Mouse (Mus musculus): ENCODE data around the gene Arid5b. TPM values are rescaled to one million over a fixed set of nuclear protein-coding genes. Genes with fewer than 3 reads are reported as not detected.

The Arid5b gene
- total RNA-seq, 2 experiments from 2014 or later = 14.5 to 28.5 TPM

DNA sequence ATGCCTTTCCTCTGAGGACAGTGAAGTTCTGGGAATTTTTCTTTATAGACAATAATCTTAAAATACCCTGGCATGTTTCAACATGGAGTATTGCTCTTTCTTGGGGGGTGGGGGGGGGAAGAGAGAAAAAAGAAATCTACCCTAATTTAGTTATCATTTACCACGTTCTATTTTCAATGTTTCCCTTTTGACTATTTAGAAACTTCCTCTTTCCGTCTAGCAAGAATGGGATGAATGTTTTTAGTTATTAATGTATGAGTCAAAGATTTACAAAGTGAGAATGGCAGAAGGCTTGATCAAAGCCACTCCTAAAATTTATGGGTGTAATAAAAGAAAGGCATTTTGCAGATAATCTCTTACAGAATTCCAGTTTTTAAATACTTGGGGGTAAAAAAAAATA lies 137.7 kb downstream of the Arid5b start:
- ATAC-seq (ENCODE audit: poor library complexity, severe bottlenecking) = no peak

DNA sequence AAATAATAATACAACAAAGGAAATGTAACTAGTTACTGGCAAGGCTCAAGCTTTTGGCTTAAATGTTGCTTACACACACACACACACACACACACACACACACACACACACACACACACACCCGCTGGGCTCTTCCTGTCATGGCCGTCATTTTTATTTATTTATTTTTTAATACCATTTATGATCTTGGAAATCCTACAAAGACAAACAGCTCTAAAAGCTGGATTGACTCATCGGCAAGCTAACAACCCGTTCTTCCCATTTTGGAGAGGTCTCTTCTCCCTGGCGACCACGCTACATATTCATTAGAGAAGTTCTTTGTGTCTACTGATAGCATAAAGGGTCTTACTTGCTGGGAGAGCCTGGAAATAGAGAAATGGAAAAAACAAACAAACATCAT lies 138.2 kb downstream of the Arid5b start:
- ATAC-seq (ENCODE audit: poor library complexity, severe bottlenecking) = no peak

DNA sequence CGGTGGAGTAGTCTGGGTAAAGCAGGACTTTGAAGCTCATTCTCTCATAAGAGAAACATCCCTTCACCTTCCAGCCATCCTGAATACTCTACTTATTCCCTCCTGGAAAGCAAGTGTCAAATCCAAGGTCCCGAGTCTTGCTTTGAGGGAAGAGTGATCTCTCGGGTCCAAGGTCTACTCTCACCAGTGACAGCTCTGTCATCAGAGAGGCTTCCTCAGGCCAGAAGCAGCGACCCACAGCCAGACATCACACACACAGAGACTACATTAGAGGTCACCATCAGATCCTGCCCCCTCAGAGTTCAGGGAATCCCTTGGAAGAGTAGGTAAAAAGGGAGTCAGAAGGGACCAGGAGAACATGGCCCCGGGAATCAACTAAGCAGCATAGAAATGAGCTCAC lies 140.4 kb downstream of the Arid5b start:
- no peak for ATAC-seq (ENCODE audit: poor library complexity, severe bottlenecking)

DNA sequence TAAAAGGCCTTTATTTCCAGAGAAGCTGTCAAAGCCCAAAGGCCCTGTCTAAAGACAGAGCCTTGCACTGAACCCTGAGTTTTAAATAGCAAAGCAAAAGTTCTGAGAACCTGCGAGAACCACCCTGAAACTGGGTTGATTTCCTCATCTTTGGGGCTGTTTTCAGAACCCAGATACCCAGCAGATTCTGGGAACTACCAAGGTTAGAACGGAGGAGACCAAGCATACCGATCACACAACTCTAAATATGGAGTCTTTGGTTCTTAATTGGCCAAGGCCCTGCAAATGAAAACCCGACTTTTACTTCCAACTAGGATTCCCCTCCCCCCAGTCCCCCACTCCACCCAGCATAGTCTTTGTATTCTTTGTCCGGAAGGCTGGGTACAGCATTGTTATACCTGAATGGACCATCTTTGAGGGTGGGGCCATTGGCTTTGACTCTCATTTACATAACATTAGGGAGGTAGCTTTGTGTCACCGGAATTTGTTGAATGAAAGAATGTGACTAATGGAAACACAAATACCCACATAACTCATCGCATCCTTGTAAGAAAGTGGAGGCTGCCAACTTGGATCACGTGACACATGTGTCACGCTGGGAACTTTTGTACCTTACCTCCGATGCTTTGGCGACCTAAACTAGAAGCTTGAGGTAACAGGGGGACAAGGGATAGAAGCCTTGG lies 141.2 kb downstream of the Arid5b start:
- ATAC-seq (ENCODE audit: poor library complexity, severe bottlenecking) = no peak

DNA sequence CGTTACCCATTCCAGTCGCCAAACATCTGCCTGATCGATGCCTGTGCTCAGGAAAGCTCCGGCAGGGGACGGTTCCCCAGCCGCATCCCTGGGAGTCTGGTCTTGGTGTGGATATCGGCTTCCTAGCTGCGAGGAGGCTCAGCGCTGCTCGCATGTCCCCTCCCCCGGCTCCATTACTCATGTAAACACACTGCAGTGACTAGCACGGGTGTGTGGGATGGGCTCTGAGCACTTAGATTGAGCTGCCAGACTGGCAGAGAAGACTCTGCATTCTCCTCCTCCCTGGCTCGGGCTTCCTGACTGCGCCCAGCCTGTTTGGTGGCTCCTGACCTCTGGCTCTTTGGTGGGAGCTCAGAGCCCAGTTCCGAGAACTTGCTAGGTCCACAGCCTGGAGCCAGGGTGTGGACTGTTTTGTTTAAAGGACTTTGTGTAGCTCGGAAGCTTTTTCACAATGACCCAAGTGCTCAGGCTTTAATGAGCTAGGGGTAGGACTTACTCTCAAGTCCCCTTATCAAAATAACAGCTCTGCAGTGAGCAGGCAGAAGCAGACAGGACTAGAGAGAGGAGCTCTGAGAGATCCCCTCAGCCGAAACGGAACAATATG lies 142.0 kb downstream of the Arid5b start:
- ATAC-seq (ENCODE audit: poor library complexity, severe bottlenecking) = peak; percentile 54

DNA sequence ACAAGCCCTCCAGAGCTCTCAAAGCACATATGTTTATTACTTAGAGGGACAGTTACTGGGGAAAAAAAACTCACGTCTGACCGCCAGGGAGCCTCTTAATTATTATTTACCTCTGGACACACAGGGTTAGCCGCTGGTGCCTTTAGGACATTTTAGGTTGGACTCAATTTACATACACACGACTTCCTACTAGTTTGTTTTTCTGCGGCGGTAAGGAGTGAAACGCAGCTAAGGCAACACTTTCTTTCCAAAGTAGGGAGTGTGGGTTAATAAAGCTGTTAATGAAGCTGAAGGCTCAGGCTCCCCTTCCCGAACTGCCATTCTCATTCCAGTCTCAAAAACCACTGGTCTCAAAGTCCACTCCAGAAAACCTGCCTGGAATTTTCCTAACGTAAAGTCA lies 142.5 kb downstream of the Arid5b start:
- no peak for ATAC-seq (ENCODE audit: poor library complexity, severe bottlenecking)

DNA sequence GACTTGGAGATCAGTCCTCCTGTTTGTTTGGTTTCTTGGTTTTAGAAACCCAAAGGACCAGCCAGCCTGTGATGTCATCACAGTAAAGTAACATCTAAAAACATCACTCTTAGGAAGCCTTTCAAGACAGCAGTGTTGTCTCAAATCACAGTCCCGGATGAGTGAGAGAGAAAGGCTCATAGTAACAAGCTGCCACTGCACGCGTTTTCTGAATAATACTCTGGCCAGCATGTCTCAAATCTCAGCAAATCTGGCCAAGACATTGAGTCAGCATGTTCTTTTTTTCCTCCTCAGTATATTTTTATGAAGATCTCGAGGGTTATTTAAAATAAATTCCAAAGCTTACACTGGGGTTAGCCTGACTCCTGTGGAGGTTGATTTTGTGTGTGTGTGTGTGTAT lies 143.1 kb downstream of the Arid5b start:
- no peak for ATAC-seq (ENCODE audit: poor library complexity, severe bottlenecking)

DNA sequence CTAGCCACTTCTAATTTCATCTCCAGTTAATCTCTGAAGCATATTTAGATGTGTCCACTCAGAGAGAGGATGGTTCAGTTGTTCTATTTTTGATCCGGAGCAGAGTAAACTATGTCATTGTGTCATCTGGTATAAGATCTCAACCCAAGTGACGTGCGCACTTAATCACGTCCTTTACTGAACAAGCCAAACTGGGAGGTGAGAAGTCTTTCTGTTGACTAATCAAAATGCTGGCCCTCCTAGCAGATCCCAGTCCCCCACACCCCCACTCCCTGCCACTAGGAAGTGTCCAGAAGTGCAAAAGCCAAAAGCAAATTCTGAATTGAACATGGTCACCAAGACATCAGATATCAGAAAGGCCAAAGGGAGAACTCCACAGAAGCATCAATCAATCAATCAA lies 144.0 kb downstream of the Arid5b start:
- no peak for ATAC-seq (ENCODE audit: poor library complexity, severe bottlenecking)

DNA sequence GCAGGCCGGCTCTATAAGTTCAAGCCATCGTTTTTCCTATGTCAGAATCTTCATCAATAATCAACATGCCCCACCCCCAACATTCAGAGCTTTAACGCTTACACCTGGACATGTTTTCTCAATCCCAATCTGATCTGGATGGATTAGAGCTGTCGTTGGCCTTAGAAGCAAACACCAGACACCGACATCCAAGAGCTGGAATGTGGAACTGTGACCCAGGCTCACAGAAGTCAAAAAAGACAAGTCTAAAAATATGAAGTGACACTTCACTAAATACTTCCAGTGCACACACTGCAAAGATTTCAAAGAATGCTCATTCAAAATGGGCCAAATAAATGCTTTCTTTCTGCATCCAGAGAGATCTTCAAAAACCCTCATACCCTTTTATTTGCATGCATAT lies 144.5 kb downstream of the Arid5b start:
- ATAC-seq (ENCODE audit: poor library complexity, severe bottlenecking) = no peak

DNA sequence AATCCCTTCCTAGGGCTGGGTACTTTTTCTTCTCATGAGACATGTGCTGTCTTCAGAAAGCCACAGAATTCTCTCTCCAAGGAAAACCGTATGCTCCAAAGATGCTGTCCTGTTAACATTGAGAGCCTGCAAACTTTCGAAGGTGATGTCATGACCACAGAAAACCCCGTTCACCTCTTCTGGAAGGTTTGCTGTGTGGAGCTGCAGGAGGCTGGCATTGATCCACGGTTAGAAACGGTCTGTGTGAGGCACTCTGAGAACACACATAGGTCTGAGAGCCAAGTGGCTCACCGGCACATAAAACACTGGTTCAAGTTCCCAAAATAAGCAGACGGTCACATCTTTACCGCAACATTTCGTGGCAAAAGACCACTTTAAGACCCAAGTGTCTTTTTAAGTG lies 145.9 kb downstream of the Arid5b start:
- ATAC-seq (ENCODE audit: poor library complexity, severe bottlenecking) = no peak

DNA sequence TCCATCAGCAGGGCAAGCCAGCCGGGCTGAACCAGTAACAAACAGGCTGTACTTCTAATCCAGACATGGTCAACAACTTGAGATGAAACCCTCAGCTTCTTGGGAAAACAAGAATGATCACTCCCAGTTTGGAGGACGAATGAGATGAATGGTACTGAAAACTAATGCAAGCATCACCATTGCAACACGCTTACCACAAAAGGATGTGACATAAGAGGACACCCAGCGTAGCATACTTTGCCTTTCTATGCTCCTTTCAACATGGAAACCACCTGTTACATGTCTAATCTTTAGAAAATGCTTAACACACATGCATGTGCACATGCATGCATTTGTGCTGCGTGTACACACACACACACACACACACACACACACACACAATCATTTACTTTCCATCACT lies 146.4 kb downstream of the Arid5b start:
- peak; percentile 86 for ATAC-seq (ENCODE audit: poor library complexity, severe bottlenecking)

DNA sequence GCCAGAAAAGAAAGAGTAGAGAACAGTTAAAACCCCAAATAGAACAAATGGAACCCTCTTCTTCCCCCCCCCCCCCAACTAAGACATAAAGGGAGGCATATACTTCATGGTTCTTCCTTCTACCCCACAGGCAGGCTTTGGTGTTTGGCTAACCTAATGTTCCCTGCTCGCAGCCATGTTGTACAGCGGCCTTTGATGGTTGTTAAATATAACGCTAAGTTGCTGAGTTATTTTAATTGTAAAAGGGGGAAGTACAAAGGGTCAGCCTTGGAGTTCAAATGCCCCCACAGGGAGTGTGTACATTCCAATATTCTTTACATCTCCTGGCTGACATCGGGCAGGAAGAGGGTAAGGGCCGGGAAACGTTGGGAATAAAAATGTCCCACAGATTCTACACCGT lies 148.9 kb downstream of the Arid5b start:
- ATAC-seq (ENCODE audit: poor library complexity, severe bottlenecking) = no peak

DNA sequence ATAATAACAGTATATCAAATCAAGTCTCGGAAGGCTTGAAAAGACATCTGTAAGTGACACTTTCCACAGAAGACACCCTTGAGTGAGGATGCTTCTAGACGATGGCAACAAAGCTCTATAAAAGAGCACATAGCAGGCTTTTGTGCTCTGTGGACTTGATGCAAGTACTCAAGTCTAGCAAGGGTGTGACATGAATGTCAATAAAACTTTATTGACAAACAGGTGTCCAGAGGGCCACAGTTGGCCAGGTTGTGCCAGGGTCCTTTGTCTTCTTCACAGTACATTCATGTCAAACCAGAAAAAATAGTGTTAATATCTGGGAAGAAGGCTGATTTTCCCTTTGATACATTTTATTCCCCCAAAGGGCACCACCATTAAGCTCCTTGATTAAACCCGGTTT lies 149.5 kb downstream of the Arid5b start:
- no peak for ATAC-seq (ENCODE audit: poor library complexity, severe bottlenecking)

DNA sequence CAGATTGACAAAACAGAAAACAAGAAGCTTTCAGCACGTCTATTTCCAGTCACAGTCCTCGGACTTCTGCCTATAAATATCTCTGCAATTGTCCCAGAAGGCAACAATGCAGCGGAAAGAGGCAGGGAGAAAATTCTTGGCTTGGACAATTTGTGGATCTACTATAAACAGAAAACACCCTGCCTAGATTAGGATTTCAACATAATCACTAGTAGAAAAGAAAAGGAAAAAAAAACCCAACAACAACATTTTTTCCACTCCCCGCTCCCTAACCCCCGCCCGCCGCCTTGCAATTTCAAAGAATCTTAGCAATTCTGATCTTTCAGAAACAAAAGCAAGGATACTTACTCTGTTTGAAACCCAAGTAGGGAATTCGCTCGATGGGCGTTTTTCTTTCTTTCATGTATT lies 150.1 kb downstream of the Arid5b start:
- ATAC-seq (ENCODE audit: poor library complexity, severe bottlenecking) = no peak

DNA sequence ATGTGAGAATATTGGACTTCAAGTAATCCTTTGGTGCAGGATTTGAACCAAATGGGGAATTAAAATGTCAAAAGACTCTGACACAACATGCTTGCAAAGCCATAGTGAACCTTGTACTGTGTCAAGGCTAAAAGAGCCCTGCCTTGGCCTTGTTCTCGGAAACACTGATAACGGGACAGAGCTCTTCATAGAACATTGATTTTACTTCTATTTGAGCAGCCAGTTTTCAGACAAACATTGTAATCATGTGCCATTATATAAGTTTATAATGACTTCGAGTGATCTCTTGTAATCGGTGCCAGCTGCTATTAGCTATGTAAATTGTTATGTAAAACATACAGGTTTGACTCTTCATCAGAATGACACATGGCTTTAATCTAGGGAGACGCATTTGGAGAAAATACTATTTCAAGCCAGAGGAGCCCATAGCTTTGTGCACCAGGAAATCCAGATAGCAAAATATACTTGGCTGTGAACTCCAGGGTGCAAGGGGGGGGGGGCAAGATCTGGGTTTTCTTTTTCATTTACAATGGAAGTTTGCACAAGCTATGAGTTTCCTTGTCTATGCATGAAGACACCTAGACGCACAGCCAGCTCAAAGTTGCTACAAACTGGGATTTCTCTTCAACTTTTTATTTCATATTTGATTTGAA lies 150.8 kb downstream of the Arid5b start:
- no peak for ATAC-seq (ENCODE audit: poor library complexity, severe bottlenecking)

DNA sequence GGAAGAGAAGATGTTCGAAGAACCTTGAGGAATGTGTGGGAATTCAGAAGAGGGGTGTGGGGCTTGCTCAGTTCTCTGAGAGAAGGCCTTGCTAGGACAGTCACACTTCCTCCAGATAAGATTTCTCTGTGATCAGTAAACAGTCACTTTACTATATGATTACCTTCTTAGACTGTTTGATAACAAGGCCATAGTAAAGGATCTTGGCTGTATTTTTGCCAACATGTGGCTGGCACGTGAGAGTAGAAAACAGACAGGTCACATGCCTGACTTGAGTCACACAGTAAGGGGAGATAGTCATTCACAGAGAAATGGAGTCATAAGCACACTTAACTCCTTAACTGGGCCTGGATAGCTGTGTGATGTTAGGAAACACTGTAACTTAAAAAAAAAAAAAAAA lies 151.4 kb downstream of the Arid5b start:
- no peak for ATAC-seq (ENCODE audit: poor library complexity, severe bottlenecking)

DNA sequence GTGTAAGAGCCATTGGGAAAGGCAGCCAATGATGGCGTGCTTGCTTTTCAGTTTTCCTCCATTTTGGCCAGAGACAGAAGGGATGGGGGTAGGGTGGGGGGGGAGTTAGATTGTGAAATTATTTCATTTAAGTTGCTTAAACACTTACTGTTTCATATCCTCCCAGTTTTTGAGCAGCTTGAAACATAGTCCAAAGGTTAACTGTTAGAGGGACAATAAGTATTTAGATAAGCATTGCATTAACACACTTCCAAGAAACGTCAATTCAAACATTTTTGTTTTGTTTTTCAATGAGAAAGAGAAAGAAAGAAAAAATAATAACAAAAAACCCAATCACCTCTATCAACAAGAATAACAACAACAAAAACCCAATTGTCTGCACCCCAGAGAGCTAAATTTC lies 152.0 kb downstream of the Arid5b start:
- ATAC-seq (ENCODE audit: poor library complexity, severe bottlenecking) = no peak

DNA sequence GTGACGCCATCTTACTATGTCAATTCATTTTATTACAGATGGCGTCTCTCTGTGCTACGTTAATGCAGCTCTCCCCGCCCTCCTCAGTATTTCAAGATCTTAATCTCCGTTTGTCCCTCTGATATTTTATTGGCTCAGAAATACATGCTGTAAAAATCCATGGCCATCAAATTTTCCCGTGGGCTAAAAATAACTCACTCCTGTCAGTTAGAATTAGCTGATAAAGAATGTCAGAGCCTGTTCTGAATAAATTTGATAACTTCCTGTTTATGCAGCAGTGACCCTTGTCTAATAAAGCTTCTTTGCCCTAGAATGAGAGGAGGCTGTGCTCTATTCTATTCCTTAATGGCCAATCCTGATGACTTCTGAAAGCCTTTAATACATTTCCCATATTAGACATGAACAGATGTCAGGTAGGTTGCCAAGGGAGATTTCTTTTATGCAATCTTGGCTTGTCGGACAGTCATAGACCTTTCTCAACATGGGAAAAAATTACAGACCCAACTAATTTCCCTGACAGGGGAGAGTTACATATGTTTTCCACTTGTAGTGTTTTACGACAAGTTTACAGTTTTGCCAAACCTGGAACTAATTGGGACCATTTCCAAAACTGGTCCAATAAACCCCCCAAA lies 152.5 kb downstream of the Arid5b start:
- ATAC-seq (ENCODE audit: poor library complexity, severe bottlenecking) = peak; percentile 23; the same call in 1 of the 2 replicates

DNA sequence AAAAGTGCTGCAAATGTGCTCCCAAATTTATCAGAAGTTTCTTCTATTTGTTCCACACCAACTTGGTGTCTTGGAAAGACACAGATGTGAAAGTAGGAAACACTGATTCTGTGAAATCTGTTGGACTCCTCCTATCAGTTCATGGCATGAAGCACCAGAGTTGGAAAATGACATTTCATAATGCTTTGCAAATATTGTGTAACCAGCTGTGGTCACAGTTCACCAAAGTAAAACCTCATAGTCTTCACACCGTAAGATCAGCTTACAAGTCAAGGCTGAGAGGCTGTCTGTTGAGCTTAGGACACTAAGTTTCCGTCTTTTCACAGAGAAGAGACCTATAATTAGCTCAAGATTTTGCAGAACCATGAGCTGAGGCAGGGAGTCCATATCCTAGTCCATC lies 153.6 kb downstream of the Arid5b start:
- ATAC-seq (ENCODE audit: poor library complexity, severe bottlenecking) = peak; percentile 93

DNA sequence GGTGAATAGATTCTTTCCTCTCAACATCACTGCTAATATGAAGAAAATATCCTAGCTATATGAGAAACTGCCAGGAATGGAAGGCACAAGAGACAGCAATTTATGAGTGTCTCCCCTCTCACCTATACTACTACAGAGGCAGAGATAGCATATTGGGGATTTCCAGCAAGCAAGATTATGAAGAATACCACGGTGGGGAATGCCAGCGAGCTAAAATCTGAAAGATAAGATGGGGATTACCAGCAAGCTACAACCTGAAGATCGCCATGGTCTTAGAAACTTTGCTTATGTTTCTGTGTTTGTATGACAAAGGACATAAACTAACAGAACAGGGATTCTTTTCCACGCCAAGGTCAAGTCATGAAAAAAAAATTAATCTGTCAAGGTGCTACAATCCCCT lies 155.1 kb downstream of the Arid5b start:
- ATAC-seq (ENCODE audit: poor library complexity, severe bottlenecking) = no peak

DNA sequence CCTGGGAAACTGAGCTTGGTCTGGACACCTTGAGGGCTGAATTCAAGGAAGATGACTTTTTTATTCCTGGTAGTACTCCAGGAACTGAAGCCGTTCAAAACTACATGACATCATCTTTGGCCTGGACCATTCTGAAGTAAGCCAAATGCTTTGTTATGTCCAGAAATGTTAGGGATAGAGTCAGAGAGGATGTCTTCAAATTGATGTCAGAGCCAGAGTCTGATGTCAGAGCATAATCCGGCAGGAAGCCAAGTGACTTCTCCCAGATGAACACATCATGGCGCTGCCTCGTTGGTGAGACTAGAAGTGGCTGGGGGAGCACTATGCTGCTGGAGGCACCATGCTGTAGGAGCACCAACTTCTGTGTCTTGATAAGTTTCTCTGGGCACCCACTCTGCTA lies 156.6 kb downstream of the Arid5b start:
- no peak for ATAC-seq (ENCODE audit: poor library complexity, severe bottlenecking)

DNA sequence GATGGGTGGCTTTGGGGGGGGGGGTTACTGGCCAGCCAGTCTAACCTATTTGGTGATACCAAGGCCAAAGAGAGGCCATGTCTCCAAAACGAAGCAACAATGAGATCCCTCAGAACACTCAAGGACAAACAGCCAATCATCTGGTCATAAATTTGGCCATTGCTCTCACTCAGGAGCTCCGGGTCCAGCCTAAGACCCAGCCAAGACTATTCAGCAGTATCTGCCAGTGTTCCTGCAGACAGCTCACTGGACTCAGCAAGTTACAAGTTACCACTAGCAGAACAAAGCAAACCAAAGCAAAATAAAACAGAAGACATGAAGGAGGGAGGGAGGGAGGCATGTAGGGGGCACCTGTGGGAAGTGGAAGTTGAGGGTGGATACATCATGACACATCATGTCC lies 157.3 kb downstream of the Arid5b start:
- no peak for ATAC-seq (ENCODE audit: poor library complexity, severe bottlenecking)
